Mouse (Mus musculus) cortical plate, adult 2 months (tissue): ENCODE data around the gene Cenpq. TPM values are rescaled to one million over a fixed set of nuclear protein-coding genes. Genes with fewer than 3 reads are reported as not detected.

Source experiments
- H3K27ac ChIP-seq: fragments of 200-500 bp; 2 replicates; pipeline ENCODE4 v1.5.1; 2012; ENCODE audit warnings: low read length, control low read depth, inconsistent platforms; ENCODE audit not compliant: insufficient read depth
- H3K4me1 ChIP-seq: fragments of 200-500 bp; 2 replicates; pipeline ENCODE4 v1.6.1; 2011; ENCODE audit warnings: low read length; ENCODE audit not compliant: control insufficient read depth, insufficient read depth
- H3K4me3 ChIP-seq: fragments of 200-500 bp; 2 replicates; pipeline ENCODE4 v1.5.1; 2011; ENCODE audit warnings: mild to moderate bottlenecking, low read length, control low read depth; ENCODE audit not compliant: insufficient read depth
- CTCF ChIP-seq: fragments of 200-500 bp; IDR thresholded peaks from 2 replicates; pipeline ENCODE4 v1.5.1; 2011; ENCODE audit warnings: mild to moderate bottlenecking, control low read depth, low read length; ENCODE audit not compliant: insufficient read depth; ENCODE audit errors: extremely low read depth
- POLR2A ChIP-seq: fragments of 200-500 bp; IDR thresholded peaks from 2 replicates; pipeline ENCODE4 v1.6.1; 2011; ENCODE audit warnings: mild to moderate bottlenecking, low read length, control low read depth; ENCODE audit not compliant: insufficient read depth; ENCODE audit errors: extremely low read depth
- polyA plus RNA-seq: library from polyadenylated mRNA; depleted of rRNA; stranded (reverse); fragments of >200 nt; gene quantifications from 2 replicates; pipeline ENCODE4 v1.2.3, GENCODE M21; 2012; rRNA removed

The Cenpq gene
- polyA plus RNA-seq, 1 experiment: 4.6 TPM

GRCm38 (mm10) chr17:40896863-40897262 lies 38.0 kb downstream of the Cenpq start:
- H3K4me1 ChIP-seq: no peaks in the 10 kb centered on the region
- no peak overlapping the region for H3K27ac ChIP-seq
- no peak overlapping the region for H3K4me3 ChIP-seq
- TF ChIP-seq POLR2A (no peak), CTCF (no peak)

DNA sequence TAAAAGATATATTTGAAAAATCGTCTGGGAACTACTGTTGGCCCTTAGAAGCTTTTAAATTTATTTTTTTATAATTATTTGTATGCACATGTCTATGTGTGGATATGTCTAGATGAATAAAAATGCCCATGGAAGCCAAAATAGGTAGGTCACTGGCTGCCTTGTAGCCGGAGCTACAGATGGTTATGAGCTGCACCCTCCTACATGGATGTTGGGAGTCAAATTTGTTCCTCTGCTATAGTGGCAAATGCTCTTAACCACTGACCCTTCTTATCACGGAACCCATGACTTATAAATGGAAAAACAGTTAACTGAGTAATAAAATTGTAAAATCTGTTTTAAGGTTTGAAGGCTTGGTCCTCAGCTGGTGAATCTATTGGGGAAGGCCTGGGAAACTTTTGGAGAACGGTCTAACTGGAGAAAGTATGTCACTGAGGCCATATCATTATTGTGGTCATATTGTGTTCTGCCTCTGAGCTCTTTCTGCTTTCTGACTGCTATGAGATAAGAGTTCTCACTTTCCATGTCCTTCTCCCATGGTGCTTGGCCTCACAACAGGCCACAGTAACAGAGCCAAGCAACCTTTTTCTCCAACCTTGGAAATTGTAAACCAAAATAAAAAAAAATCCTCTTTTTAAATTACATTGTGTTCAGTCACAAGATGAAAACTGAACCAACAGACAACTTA lies 46.9 kb downstream of the Cenpq start:
- Histone ChIP-seq H3K27ac (no peak overlapping the region), H3K4me1 (no peaks in the 10 kb centered on the region), H3K4me3 (no peak overlapping the region)
- no peak for TF ChIP-seq CTCF
- TF ChIP-seq POLR2A: no peak

DNA sequence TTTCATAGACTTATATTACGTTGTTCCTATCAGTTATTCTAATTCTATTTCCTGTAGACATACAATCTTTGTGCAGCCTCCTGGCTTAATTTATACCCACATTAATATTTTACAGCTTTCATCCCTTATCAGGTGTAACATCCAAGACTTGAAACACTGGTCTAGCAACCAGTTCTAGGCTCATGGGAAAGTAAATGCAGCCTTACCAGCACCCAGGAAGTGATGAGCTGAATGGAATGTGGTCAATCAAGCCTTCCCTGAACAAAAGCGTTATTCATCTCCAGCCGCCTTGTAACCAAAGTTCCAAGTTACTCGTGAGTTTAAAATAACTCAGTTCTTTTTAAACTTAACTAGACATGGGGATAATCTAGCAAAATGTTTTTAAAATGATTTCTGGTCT lies 49.7 kb downstream of the Cenpq start:
- Histone ChIP-seq H3K4me1 (no peaks in the 10 kb centered on the region), H3K4me3 (no peak overlapping the region), H3K27ac (no peak overlapping the region)
- no peak for TF ChIP-seq POLR2A
- no peak for TF ChIP-seq CTCF

GRCm38 (mm10) chr17:40882172-40882571 lies 52.7 kb downstream of the Cenpq start:
- TF ChIP-seq CTCF (no peak), POLR2A (no peak)
- Histone ChIP-seq H3K27ac (no peak overlapping the region), H3K4me3 (no peak overlapping the region), H3K4me1 (no peaks in the 10 kb centered on the region)

GRCm38 (mm10) chr17:40879924-40880691 lies 54.7 kb downstream of the Cenpq start, which contains the start of gene 9130008F23Rik:
TSS of gene 9130008F23Rik (minus strand) at chr17:40880559.
- H3K4me3 ChIP-seq: peak within 1 kb of the TSS; percentile 68
- no peaks in the 10 kb centered on the region for H3K4me1 ChIP-seq
- TF ChIP-seq POLR2A: no peak
- TF ChIP-seq CTCF: no peak
- H3K27ac ChIP-seq: no peak within 1 kb of the TSS

DNA sequence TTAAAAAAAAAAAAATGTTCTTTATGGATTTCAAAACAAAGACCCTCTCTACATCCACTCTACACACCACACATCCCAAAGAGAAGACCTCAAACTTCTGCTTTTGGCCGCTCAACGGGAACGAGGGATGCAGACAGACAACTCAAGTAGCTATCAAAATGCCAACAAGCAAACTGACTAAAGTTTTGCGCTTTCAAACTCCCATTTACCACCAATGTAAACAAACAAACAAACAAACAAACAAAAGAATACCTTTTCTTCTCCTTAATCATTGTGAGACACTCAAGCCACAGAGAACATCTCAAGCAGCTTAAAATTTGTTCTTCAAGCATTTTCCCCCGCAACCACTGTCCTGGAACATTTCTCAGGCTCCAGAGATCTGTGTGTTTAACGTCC lies 55.3 kb downstream of the Cenpq start:
- no peak for TF ChIP-seq POLR2A
- no peak for TF ChIP-seq CTCF
- H3K4me3 ChIP-seq: peak overlapping the region; percentile 68
- no peaks in the 10 kb centered on the region for H3K4me1 ChIP-seq
- H3K27ac ChIP-seq: no peak overlapping the region

DNA sequence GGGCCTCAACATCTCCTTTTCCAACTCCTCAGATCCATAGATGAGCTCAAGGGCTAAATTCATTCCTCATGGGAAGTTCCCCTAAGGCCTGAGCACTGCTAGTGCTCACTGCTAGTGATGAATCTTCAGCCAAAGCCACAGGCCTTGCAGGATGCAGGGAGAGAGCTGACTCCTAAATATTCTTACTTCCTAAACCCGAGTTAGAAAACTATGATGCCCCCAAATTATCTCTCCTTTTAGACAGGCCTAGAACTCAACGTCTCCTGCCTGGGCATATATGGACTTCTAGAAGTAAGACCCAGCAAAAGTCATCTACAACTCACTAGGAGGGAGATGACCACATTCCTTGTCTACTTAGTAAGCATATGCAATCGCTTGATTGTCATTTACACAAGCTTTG lies 57.1 kb downstream of the Cenpq start:
- H3K27ac ChIP-seq: no peak overlapping the region
- TF ChIP-seq CTCF (no peak), POLR2A (no peak)
- H3K4me3 ChIP-seq: no peak overlapping the region
- no peaks in the 10 kb centered on the region for H3K4me1 ChIP-seq

DNA sequence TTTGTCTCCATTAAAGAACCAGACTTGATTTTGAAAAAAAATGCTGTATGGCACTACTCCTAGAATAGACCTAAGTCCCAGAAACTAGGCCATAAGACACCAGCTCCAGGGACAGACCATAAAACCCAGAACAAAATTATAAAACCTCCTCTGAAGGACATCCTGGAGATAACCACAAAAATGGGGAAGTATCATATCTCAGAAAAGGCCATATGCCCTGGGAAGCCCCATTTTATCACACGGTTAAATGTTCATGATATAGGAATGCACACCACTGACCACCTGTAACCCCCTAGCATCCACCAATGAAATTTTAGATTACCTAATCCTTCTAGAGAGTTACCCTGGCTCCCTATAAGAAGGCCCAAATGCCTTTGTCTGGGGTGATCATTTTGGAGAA lies 59.3 kb downstream of the Cenpq start:
- Histone ChIP-seq H3K4me1 (no peaks in the 10 kb centered on the region), H3K27ac (no peak overlapping the region), H3K4me3 (no peak overlapping the region)
- TF ChIP-seq POLR2A: no peak
- TF ChIP-seq CTCF: no peak

- Histone ChIP-seq H3K4me1 (no peaks in the 10 kb centered on the region), H3K4me3 (no peak overlapping the region), H3K27ac (no peak overlapping the region)
- TF ChIP-seq POLR2A (no peak), CTCF (no peak)
These were observed 60.1 kb downstream of the Cenpq start for GRCm38 (mm10) chr17:40874701-40875100.

GRCm38 (mm10) chr17:40873582-40874011 lies 61.2 kb downstream of the Cenpq start:
- no peak overlapping the region for H3K27ac ChIP-seq
- no peak overlapping the region for H3K4me3 ChIP-seq
- H3K4me1 ChIP-seq: no peaks in the 10 kb centered on the region
- no peak for TF ChIP-seq CTCF
- TF ChIP-seq POLR2A: no peak

Other genes with a start within 250 kb of the Cenpq start
- not detected in 2 replicates for gene Esp1, start 207.9 kb downstream of the Cenpq start, polyA plus RNA-seq
- gene Crisp2, start 128.0 kb downstream of the Cenpq start, polyA plus RNA-seq: not detected in 2 replicates
- gene Rhag, start 123.9 kb downstream of the Cenpq start, polyA plus RNA-seq: not detected in 2 replicates
- 0.19 and 0.42 TPM in 2 replicates for gene 9130008F23Rik, start 54.5 kb downstream of the Cenpq start, polyA plus RNA-seq
- not detected in 2 replicates for gene Glyatl3, start 20.7 kb downstream of the Cenpq start, polyA plus RNA-seq
- gene Mut, start 362 bp downstream of the Cenpq start, polyA plus RNA-seq: 21.7 and 24.6 TPM in 2 replicates